In genomic region chr6:5297321-5298091, GRCm38 (mm10) we compare ENCODE assay signal across 7 mouse cellular contexts. TPM values are rescaled to one million over a fixed set of nuclear protein-coding genes. Genes with fewer than 3 reads are reported as not detected.
DNase-seq lines count a peak whose midpoint lies in the region; ATAC-seq and TF ChIP-seq lines count a peak whose summit lies in the region.

No protein-coding gene starts in this region.

- H3K9me3 ChIP-seq in MEL (replicated peaks; ENCODE audit: insufficient read depth, low read length), result no peaks in the 10 kb centered on the region
- no peaks in the 10 kb centered on the region for H3K9me3 ChIP-seq in forebrain, embryonic 14.5 days (replicated peaks; ENCODE audit: control insufficient read depth, low read length)
- no peaks in the 10 kb centered on the region for H3K9me3 ChIP-seq in hindbrain, embryonic 11.5 days (ENCODE audit: control insufficient read depth, low read length)
- no peaks in the 10 kb centered on the region for H3K9me3 ChIP-seq in limb, embryonic 12.5 days
- no peaks in the 10 kb centered on the region for H3K9me3 ChIP-seq in midbrain, embryonic 13.5 days

- 0 out of 4 replicates have a peak, but pooled peaks of 1 of the 2 experiments have one; percentile 30 for TF ChIP-seq EP300 in MEL (IDR thresholded peaks at IDR 0.05; ENCODE audit: low read depth in 1 of 2, low read length in 2 of 2)

- no peak for TF ChIP-seq RAD21 in MEL (IDR thresholded peaks at IDR 0.05; ENCODE audit: low read depth, low read length)

- H3K9ac ChIP-seq in MEL (ENCODE audit: control insufficient read depth, low read depth, low read length, poor library complexity, severe bottlenecking), result peak overlapping the region; percentile 99
- peak overlapping the region; percentile 71 for H3K9ac ChIP-seq in forebrain, embryonic 14.5 days (ENCODE audit: low read length)
- H3K9ac ChIP-seq in hindbrain, embryonic 11.5 days (ENCODE audit: low read depth, low read length), result peak overlapping the region; percentile 75
- peak overlapping the region; percentile 79 for H3K9ac ChIP-seq in limb, embryonic 12.5 days (replicated peaks)
- peak overlapping the region; percentile 73 for H3K9ac ChIP-seq in midbrain, embryonic 13.5 days (replicated peaks)

- no peaks in the 10 kb centered on the region for H3K27me3 ChIP-seq in MEL (ENCODE audit: control insufficient read depth in 1 of 2, insufficient read depth in 2 of 2, low read length in 2 of 2)
- no peaks in the 10 kb centered on the region for H3K27me3 ChIP-seq in forebrain, embryonic 14.5 days (replicated peaks; ENCODE audit: control insufficient read depth, insufficient read depth, low read length)
- no peaks in the 10 kb centered on the region for H3K27me3 ChIP-seq in hindbrain, embryonic 11.5 days (ENCODE audit: control insufficient read depth, insufficient read depth, low read length)
- no peaks in the 10 kb centered on the region for H3K27me3 ChIP-seq in limb, embryonic 12.5 days
- H3K27me3 ChIP-seq in midbrain, embryonic 13.5 days, result peaks cover 9% of the 10 kb centered on the region

- peaks cover 30% of the 10 kb centered on the region for H3K79me2 ChIP-seq in MEL (ENCODE audit: control insufficient read depth, insufficient read depth, low read length, poor library complexity)

- TF ChIP-seq CTCF in MEL (IDR thresholded peaks at IDR 0.05 in 2 of 3, conservative IDR thresholded peaks at IDR 0.05 in 1 of 3; ENCODE audit: control insufficient read depth in 1 of 3, insufficient read depth in 1 of 3, low read depth in 2 of 3, low read length in 3 of 3, poor library complexity in 1 of 3, severe bottlenecking in 1 of 3), result no peak

- ATAC-seq in forebrain, embryonic 14.5 days, result peak; percentile 78
- peak; percentile 74 for ATAC-seq in hindbrain, embryonic 11.5 days (ENCODE audit: low FRiP score)
- ATAC-seq in limb, embryonic 12.5 days (ENCODE audit: insufficient number of reproducible peaks, insufficient read depth, low FRiP score, low TSS enrichment, low read depth), result peak; percentile 67
- peak; percentile 70 for ATAC-seq in midbrain, embryonic 13.5 days

- peak overlapping the region; percentile 100 for H3K27ac ChIP-seq in MEL (ENCODE audit: control insufficient read depth, low read depth, low read length)
- H3K27ac ChIP-seq in forebrain, embryonic 14.5 days (ENCODE audit: low read depth, low read length), result peak overlapping the region; percentile 80
- peak overlapping the region; percentile 71 for H3K27ac ChIP-seq in hindbrain, embryonic 11.5 days (ENCODE audit: low read depth, low read length)
- peak overlapping the region; percentile 86 for H3K27ac ChIP-seq in limb, embryonic 12.5 days
- peak overlapping the region; percentile 65; the same call in 1 of the 2 replicates for H3K27ac ChIP-seq in midbrain, embryonic 13.5 days

- TF ChIP-seq POLR2A in MEL (IDR thresholded peaks at IDR 0.05; ENCODE audit: control insufficient read depth in 1 of 2, insufficient read depth in 1 of 2, low read depth in 1 of 2, low read length in 2 of 2, poor library complexity in 1 of 2), result peak in 1 of 2 experiments; percentile 73; a peak in 2 of 4 replicates

- DNase-seq in MEL (ENCODE audit: low read depth, low spot score), result peak; percentile 95
- peak; percentile 65 to 69 for DNase-seq in adrenal gland, postnatal 36 days
- DNase-seq in forebrain, embryonic 14.5 days (ENCODE audit: low spot score), result peak; percentile 75
- peak; percentile 65 for DNase-seq in hindbrain, embryonic 11.5 days (ENCODE audit: low spot score)
- peak; percentile 49 to 65 for DNase-seq in spleen, postnatal 14 days (ENCODE audit: low spot score in 2 of 2)

- peaks cover 4 to 23% of the 10 kb centered on the region in 2 experiments for H3K4me1 ChIP-seq in MEL (ENCODE audit: control insufficient read depth in 1 of 2, insufficient read depth in 2 of 2, low read length in 2 of 2)
- H3K4me1 ChIP-seq in forebrain, embryonic 14.5 days (ENCODE audit: control insufficient read depth, insufficient read depth, low read length), result 0 out of 2 replicates have a peak, but pooled peaks cover 4% of the 10 kb centered on the region
- H3K4me1 ChIP-seq in hindbrain, embryonic 11.5 days (replicated peaks; ENCODE audit: control insufficient read depth, insufficient read depth, low read length), result no peaks in the 10 kb centered on the region
- peaks cover 3% of the 10 kb centered on the region; the same call in 1 of the 2 replicates for H3K4me1 ChIP-seq in limb, embryonic 12.5 days (replicated peaks)
- peaks cover 8% of the 10 kb centered on the region; the same call in 1 of the 2 replicates for H3K4me1 ChIP-seq in midbrain, embryonic 13.5 days (replicated peaks)

- H3K4me3 ChIP-seq in MEL (ENCODE audit: control insufficient read depth in 1 of 2, insufficient read depth in 1 of 2, low read depth in 2 of 2, low read length in 2 of 2), result peak overlapping the region; percentile 88 to 95
- H3K4me3 ChIP-seq in forebrain, embryonic 14.5 days (ENCODE audit: low read depth, low read length), result peak overlapping the region; percentile 57
- peak overlapping the region; percentile 54 for H3K4me3 ChIP-seq in hindbrain, embryonic 11.5 days (ENCODE audit: low read depth, low read length)
- peak overlapping the region; percentile 70 for H3K4me3 ChIP-seq in limb, embryonic 12.5 days (replicated peaks)
- peak overlapping the region; percentile 61 for H3K4me3 ChIP-seq in midbrain, embryonic 13.5 days (replicated peaks)

- peak overlapping the region; percentile 88 for H3K4me2 ChIP-seq in forebrain, embryonic 14.5 days (ENCODE audit: low read length)
- H3K4me2 ChIP-seq in hindbrain, embryonic 11.5 days (replicated peaks; ENCODE audit: low read depth, low read length), result peak overlapping the region; percentile 83
- peak overlapping the region; percentile 80 for H3K4me2 ChIP-seq in limb, embryonic 12.5 days
- peak overlapping the region; percentile 94 for H3K4me2 ChIP-seq in midbrain, embryonic 13.5 days (replicated peaks)

- under 1% methylated on average over 22 of the region's 25 CpGs for WGBS in forebrain, embryonic 14.5 days
- 7% methylated on average over 22 of the region's 25 CpGs for WGBS in hindbrain, embryonic 11.5 days
- WGBS in limb, embryonic 12.5 days, result 4% methylated on average over 25 of the region's 25 CpGs
- WGBS in midbrain, embryonic 13.5 days, result 5% methylated on average over 23 of the region's 25 CpGs

- peaks cover 0 to 25% of the 10 kb centered on the region in 2 experiments; a peak in 3 of 4 replicates for H3K36me3 ChIP-seq in MEL (ENCODE audit: control insufficient read depth in 1 of 2, insufficient read depth in 2 of 2, low read length in 2 of 2)
- no peaks in the 10 kb centered on the region for H3K36me3 ChIP-seq in forebrain, embryonic 14.5 days (ENCODE audit: control insufficient read depth, insufficient read depth, low read length)
- no peaks in the 10 kb centered on the region for H3K36me3 ChIP-seq in hindbrain, embryonic 11.5 days (ENCODE audit: control insufficient read depth, insufficient read depth, low read length)
- no peaks in the 10 kb centered on the region for H3K36me3 ChIP-seq in limb, embryonic 12.5 days
- H3K36me3 ChIP-seq in midbrain, embryonic 13.5 days, result no peaks in the 10 kb centered on the region

TF ChIP-seq in MEL, 35 proteins besides CTCF, POLR2A, EP300 and RAD21 (continues in another document):
- no peak for TF ChIP-seq USF2 (IDR thresholded peaks at IDR 0.05; ENCODE audit: borderline replicate concordance in 1 of 2, insufficient read depth in 1 of 2, low read depth in 1 of 2, low read length in 2 of 2)
- peak; percentile 64 for TF ChIP-seq POLR2AphosphoS2 (IDR thresholded peaks at IDR 0.05; ENCODE audit: low read length)
- no peak for TF ChIP-seq UBTF (IDR thresholded peaks at IDR 0.05; ENCODE audit: borderline replicate concordance, insufficient read depth, low read depth, low read length)
- TF ChIP-seq GABPA (IDR thresholded peaks at IDR 0.05; ENCODE audit: low read depth, low read length), result no peak
- peak; percentile 62; the same call in 1 of the 2 replicates for TF ChIP-seq HCFC1 (IDR thresholded peaks at IDR 0.05; ENCODE audit: low read depth, low read length)
- TF ChIP-seq USF1 (IDR thresholded peaks at IDR 0.05; ENCODE audit: low read depth, low read length), result no peak
- TF ChIP-seq KAT2A (conservative IDR thresholded peaks at IDR 0.05; ENCODE audit: low read depth, low read length), result 0 out of 2 replicates have a peak, but pooled peaks have one; percentile 22
- no peak for TF ChIP-seq TAL1 (IDR thresholded peaks at IDR 0.05; ENCODE audit: low read length)
- peak; percentile 23 for TF ChIP-seq NELFE (IDR thresholded peaks at IDR 0.05; ENCODE audit: low read depth, low read length)
- no peak; the same call in 1 of the 2 replicates for TF ChIP-seq TCF12 (IDR thresholded peaks at IDR 0.05; ENCODE audit: low read depth, low read length)
- TF ChIP-seq CHD2 (IDR thresholded peaks at IDR 0.05; ENCODE audit: low read length), result no peak
- no peak for TF ChIP-seq MEF2A (IDR thresholded peaks at IDR 0.05; ENCODE audit: extremely low read depth, insufficient replicate concordance, low read depth, low read length, poor library complexity, severe bottlenecking)
- TF ChIP-seq MAX (IDR thresholded peaks at IDR 0.05; ENCODE audit: low read length), result peak; percentile 64; the same call in 1 of the 2 replicates
- no peak for TF ChIP-seq SMC3 (IDR thresholded peaks at IDR 0.05; ENCODE audit: low read depth, low read length)

RNA-seq across cellular contexts. Expression of gene Pon2, which starts 0.7 kb away (rescaled TPM):
- 9.6 and 14.4 TPM in 2 replicates for total RNA-seq in MEL (2012; rRNA removed)
- polyA plus RNA-seq in MEL (2012; ENCODE audit: insufficient read depth in 1 of 2, insufficient read length in 2 of 2, low read depth in 1 of 2, low replicate concordance in 2 of 2, missing spikeins in 1 of 2), result 10 to 100 TPM in 1 of 2 experiments, not detected in 1; 21.2 TPM
- 10 to 100 TPM; 30.9 to 43.6 TPM for total RNA-seq in adrenal gland, postnatal 36 days (2021)
- 11.7 and 15.0 TPM in 2 replicates for polyA plus RNA-seq in forebrain, embryonic 14.5 days (2014; fragmentation: Nextera tagmentation; extraction: Ambion mirVana)
- polyA plus RNA-seq in hindbrain, embryonic 11.5 days (2014; fragmentation: Nextera tagmentation; extraction: Ambion mirVana), result 31.2 and 33.0 TPM in 2 replicates
- 18.1 and 18.3 TPM in 2 replicates for polyA plus RNA-seq in limb, embryonic 12.5 days (2016; fragmentation: Nextera tagmentation; extraction: Ambion mirVana)
- 25.0 and 30.6 TPM in 2 replicates for polyA plus RNA-seq in midbrain, embryonic 13.5 days (2015; fragmentation: Nextera tagmentation; extraction: Ambion mirVana)

RNA-seq across cellular contexts. Expression of gene Pon3, which starts 41.4 kb away (rescaled TPM):
- 2.9 and 3.1 TPM in 2 replicates for total RNA-seq in MEL (2012; rRNA removed)
- polyA plus RNA-seq in MEL (2012; ENCODE audit: insufficient read depth in 1 of 2, insufficient read length in 2 of 2, low read depth in 1 of 2, low replicate concordance in 2 of 2, missing spikeins in 1 of 2), result 1 to 10 TPM in 1 of 2 experiments, not detected in 1; 5.9 TPM
- 100 to 1,000 TPM in 1 of 2 experiments, 10 to 100 TPM in 1; 75.7 to 165 TPM for total RNA-seq in adrenal gland, postnatal 36 days (2021)
- polyA plus RNA-seq in forebrain, embryonic 14.5 days (2014; fragmentation: Nextera tagmentation; extraction: Ambion mirVana), result 4.1 and 4.8 TPM in 2 replicates
- 7.2 and 8.1 TPM in 2 replicates for polyA plus RNA-seq in hindbrain, embryonic 11.5 days (2014; fragmentation: Nextera tagmentation; extraction: Ambion mirVana)
- polyA plus RNA-seq in limb, embryonic 12.5 days (2016; fragmentation: Nextera tagmentation; extraction: Ambion mirVana), result 6.9 and 8.7 TPM in 2 replicates
- polyA plus RNA-seq in midbrain, embryonic 13.5 days (2015; fragmentation: Nextera tagmentation; extraction: Ambion mirVana), result 4.8 and 5.2 TPM in 2 replicates

Comparison
In these comparisons a context has a peak if more than half of its experiments do, and no peak if none do; other contexts are left out.
1. Peak in every context shown above with its lines: DNase-seq, ATAC-seq, H3K4me3 ChIP-seq and H3K27ac ChIP-seq.